Mouse (Mus musculus): Measurements from ENCODE around the gene Mfap1a.
"Not testable (repeated sequence)": the region's sequence is repeated elsewhere in the genome, so short reads cannot be mapped to it uniquely, and the experiment has no call there.

The Mfap1a gene

DNA sequence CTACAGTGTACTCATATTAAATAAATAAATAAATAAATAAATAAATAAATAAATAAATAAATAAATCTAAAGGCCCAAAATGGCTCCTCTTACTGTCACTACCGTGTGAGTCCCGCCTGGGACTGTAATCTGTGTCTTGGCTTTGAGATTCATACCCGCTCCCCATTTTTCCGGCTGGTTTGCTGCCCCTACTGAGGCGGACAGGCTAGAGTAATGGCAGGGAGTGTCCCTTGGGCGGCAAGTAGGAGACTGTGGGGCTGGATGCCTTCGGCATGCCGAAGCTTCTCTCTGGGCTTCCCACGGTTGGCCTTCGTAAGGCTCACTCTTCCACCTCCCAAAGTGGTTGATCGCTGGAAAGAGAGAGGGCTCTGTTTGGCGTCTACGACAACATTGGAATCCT is 25.5 kb downstream of the Mfap1a start:
- in situ Hi-C loops (cut with MboI; ENCODE audit: low pct_unique_long_range_greater_than_20kb in 1 of 2, low sequenced_read_pairs in 2 of 2, unreplicated experiment in 1 of 2): not testable (repeated sequence)

DNA sequence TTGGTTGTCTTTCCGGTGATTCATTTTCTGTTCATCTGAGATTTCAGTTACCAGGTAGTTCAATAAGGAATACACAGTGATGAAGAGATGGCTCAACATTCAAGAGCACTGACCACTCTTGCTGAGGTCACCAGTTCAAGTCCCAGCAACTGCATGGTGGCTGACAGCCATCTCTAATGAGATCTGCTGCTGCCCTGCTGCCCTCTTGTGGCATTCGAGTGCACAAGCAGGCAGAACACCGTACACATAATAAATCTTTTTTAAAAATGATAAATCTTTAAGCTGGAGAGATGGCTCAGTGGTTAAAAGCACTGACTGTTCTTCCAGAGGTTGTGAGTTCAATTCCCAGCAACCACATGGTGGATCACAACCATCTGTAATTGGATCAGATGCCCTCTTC is 26.0 kb downstream of the Mfap1a start:
- in situ Hi-C loops (cut with MboI; ENCODE audit: low pct_unique_long_range_greater_than_20kb in 1 of 2, low sequenced_read_pairs in 2 of 2, unreplicated experiment in 1 of 2): no loop called here

- in situ Hi-C loops (cut with MboI; ENCODE audit: low pct_unique_long_range_greater_than_20kb in 1 of 2, low sequenced_read_pairs in 2 of 2, unreplicated experiment in 1 of 2): loop anchor here in 1 of 2 experiments (5.0 kb wide), 1 partner anchor 40 kb away; no protein-coding TSS in a partner anchor
These were observed 28.8 kb downstream of the Mfap1a start for GRCm38 (mm10) chr2:121477491-121478266.

DNA sequence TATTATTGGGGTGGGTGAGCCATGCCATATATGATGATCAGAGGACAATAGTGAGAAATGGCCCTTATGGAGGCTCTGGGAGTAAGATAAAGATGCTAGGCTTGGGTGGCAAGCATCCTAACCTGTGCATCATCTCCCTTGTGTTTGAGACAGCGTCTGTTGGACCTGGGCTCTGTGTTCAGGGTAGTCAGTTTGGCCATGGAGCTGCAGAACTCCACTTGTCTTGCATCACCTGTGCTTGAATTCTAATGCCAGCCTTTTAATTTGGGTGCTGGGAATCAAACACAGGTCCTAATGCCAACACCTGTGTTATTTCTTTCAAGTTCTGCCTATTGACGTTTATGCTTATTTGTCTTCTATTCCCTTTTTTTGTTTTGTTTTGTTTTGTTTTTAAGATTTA is 31.2 kb downstream of the Mfap1a start:
- in situ Hi-C loops (cut with MboI; ENCODE audit: low pct_unique_long_range_greater_than_20kb in 1 of 2, low sequenced_read_pairs in 2 of 2, unreplicated experiment in 1 of 2): loop anchor here in 1 of 2 experiments (5.0 kb wide), 1 partner anchor 42 kb away; no protein-coding TSS in a partner anchor

GRCm38 (mm10) chr2:121474180-121474535 is 32.3 kb downstream of the Mfap1a start:
- in situ Hi-C loops (cut with MboI; ENCODE audit: low pct_unique_long_range_greater_than_20kb in 1 of 2, low sequenced_read_pairs in 2 of 2, unreplicated experiment in 1 of 2): no loop called here

- in situ Hi-C loops (cut with MboI; ENCODE audit: low pct_unique_long_range_greater_than_20kb in 1 of 2, low sequenced_read_pairs in 2 of 2, unreplicated experiment in 1 of 2): not testable (repeated sequence)
These were observed 32.9 kb downstream of the Mfap1a start, which contains the start of gene Mfap1b for GRCm38 (mm10) chr2:121473301-121474179. Mfap1b (minus strand) TSS chr2:121474067.

- in situ Hi-C loops (cut with MboI; ENCODE audit: low pct_unique_long_range_greater_than_20kb in 1 of 2, low sequenced_read_pairs in 2 of 2, unreplicated experiment in 1 of 2): not testable (repeated sequence)
These were observed 33.7 kb downstream of the Mfap1a start for GRCm38 (mm10) chr2:121472783-121473182.

- in situ Hi-C loops (cut with MboI; ENCODE audit: low pct_unique_long_range_greater_than_20kb in 1 of 2, low sequenced_read_pairs in 2 of 2, unreplicated experiment in 1 of 2): not testable (repeated sequence)
These were observed 37.5 kb downstream of the Mfap1a start for GRCm38 (mm10) chr2:121468982-121469381.

- in situ Hi-C loops (cut with MboI; ENCODE audit: low pct_unique_long_range_greater_than_20kb in 1 of 2, low sequenced_read_pairs in 2 of 2, unreplicated experiment in 1 of 2): no loop called here
These were observed 46.4 kb downstream of the Mfap1a start for GRCm38 (mm10) chr2:121460071-121460470.

GRCm38 (mm10) chr2:121456692-121457642 is 49.5 kb downstream of the Mfap1a start, which contains the start of gene Serinc4:
Serinc4 (minus strand) TSS chr2:121456781.
- in situ Hi-C loops (cut with MboI; ENCODE audit: low pct_unique_long_range_greater_than_20kb in 1 of 2, low sequenced_read_pairs in 2 of 2, unreplicated experiment in 1 of 2): no loop called here

GRCm38 (mm10) chr2:121455534-121455933 is 50.9 kb downstream of the Mfap1a start:
- in situ Hi-C loops (cut with MboI; ENCODE audit: low pct_unique_long_range_greater_than_20kb in 1 of 2, low sequenced_read_pairs in 2 of 2, unreplicated experiment in 1 of 2): no loop called here

DNA sequence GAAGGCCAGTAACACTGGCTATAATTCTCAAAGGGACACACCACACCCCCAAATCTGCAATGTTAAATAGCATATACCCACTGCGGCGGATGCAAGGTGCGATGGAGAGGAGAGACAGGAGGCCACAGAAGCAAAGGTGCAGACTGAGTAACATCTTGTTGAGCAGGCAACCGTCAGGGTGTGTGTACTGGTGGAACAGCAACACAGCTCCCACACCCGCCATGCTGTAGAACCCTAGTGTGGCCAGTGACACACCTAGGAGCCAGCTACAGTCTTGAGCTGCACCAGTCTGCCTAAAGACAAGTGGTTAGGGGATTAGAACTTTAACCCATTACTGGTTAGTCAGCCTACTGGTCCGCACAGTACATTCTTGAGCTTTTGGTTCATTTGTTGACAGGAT is 52.5 kb downstream of the Mfap1a start:
- in situ Hi-C loops (cut with MboI; ENCODE audit: low pct_unique_long_range_greater_than_20kb in 1 of 2, low sequenced_read_pairs in 2 of 2, unreplicated experiment in 1 of 2): no loop called here

DNA sequence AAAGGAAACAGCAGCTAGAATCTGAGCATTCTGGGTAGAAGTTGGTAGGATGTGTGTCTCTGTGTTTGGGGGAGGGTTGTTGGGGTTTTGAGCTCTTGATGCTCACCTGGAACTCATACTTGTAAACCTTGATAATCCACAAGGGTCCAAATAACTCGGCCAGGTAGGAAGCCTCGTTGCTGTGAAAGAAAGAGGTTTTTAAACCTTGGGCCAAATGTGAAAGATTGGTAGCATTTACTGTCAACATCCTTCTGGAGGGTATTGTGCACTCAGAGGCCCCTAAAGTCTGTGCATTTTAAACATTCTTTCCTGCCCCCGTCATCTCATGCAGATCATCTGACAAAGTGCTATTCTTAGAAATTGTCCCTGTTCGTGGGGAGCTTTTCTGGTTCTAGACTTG is 53.5 kb downstream of the Mfap1a start, which contains the start of gene Hypk:
Gene Hypk, plus strand, starts transcription at position 301 of the 400 bp plus-strand sequence.
- in situ Hi-C loops (cut with MboI; ENCODE audit: low pct_unique_long_range_greater_than_20kb in 1 of 2, low sequenced_read_pairs in 2 of 2, unreplicated experiment in 1 of 2): no loop called here

GRCm38 (mm10) chr2:121452361-121452760 is 54.1 kb downstream of the Mfap1a start:
- in situ Hi-C loops (cut with MboI; ENCODE audit: low pct_unique_long_range_greater_than_20kb in 1 of 2, low sequenced_read_pairs in 2 of 2, unreplicated experiment in 1 of 2): no loop called here

- in situ Hi-C loops (cut with MboI; ENCODE audit: low pct_unique_long_range_greater_than_20kb in 1 of 2, low sequenced_read_pairs in 2 of 2, unreplicated experiment in 1 of 2): no loop called here
These were observed 56.4 kb downstream of the Mfap1a start for GRCm38 (mm10) chr2:121450093-121450492.

GRCm38 (mm10) chr2:121449545-121450011 is 56.9 kb downstream of the Mfap1a start:
- in situ Hi-C loops (cut with MboI; ENCODE audit: low pct_unique_long_range_greater_than_20kb in 1 of 2, low sequenced_read_pairs in 2 of 2, unreplicated experiment in 1 of 2): no loop called here

DNA sequence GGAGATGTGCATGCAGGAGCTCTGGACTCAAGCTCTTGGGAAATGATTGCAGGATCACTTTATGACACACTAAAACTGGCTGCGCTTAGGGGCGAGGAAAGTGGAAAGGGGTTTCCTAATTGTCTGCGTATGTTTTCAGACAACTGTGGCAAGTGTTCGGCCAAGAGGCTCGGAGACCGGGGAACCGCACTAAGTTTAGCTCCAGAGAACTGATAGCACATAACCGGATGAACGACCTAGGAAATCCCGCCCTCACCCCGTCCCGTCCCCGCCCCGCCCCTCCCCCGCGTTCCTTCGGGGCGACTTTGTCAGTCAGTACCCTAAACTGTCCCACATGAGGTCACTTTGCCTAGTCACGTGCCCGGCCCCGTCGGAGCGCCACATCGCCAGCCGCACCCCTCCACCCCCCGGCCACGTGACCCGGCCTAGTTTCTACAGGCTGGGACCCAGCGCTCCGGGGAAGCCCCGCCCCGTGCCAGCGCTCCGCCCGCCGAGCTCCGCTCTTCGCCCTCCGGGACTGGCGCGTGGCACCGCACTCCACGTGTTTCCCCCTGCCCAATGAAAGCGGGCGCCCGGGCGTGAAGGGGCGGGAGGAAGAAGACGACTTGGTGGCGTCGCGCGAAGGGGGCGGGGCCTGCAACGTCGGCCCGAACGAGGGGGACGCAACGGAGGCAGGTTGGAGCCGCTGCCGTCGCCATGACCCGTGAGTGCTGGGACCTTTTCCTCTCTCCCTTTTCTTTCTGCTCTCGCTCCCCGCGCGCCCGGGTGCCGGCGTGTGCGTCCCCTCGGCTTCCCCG is 57.5 kb downstream of the Mfap1a start, which contains the start of gene Serf2:
Gene Serf2, plus strand, starts transcription at position 457 of the 797 bp plus-strand sequence.
- in situ Hi-C loops (cut with MboI; ENCODE audit: low pct_unique_long_range_greater_than_20kb in 1 of 2, low sequenced_read_pairs in 2 of 2, unreplicated experiment in 1 of 2): no loop called here
